Mouse (Mus musculus) gastrocnemius, postnatal 25 days (tissue): Measurements from ENCODE around the gene Psmb2. TPM values are rescaled to one million over a fixed set of nuclear protein-coding genes. Genes with fewer than 3 reads are reported as not detected.

Experiments
- DNase-seq: peaks from one replicate; pipeline ENCODE4 v3.0.0; 2022
- long read RNA-seq, 2 experiments: library from polyadenylated mRNA; stranded (forward); transcript quantifications; one replicate each; pipeline ENCODE4 v2.0.0; 2021
- total RNA-seq, 2 experiments: library from RNA; stranded (reverse); gene quantifications; 1 replicate in 1 of 2; 2 replicates in 1 of 2; pipeline ENCODE4 v1.2.3; 2021

The Psmb2 gene
- total RNA-seq: 10 to 100 TPM; 79.9 to 90.5 TPM
- long read RNA-seq, experiment 1, transcript Psmb2-201 (6 exons, 859 nt): major isoform, 283 of 297 reads
- long read RNA-seq, experiment 1, partial matches to known transcripts: 4 of 297 reads
- long read RNA-seq, experiment 1, other reads (novel, unspliced or antisense): 10 of 297 reads
- long read RNA-seq, experiment 2, transcript Psmb2-201 (6 exons, 859 nt): major isoform, 221 of 233 reads
- long read RNA-seq, experiment 2, partial matches to known transcripts: 8 of 233 reads
- long read RNA-seq, experiment 2, other reads (novel, unspliced or antisense): 3 of 233 reads

- DNase-seq: peak; percentile 96
Measured at GRCm38 (mm10) chr4:126677054-126678003, at the start of gene Psmb2. Gene Psmb2 (plus strand): TSS chr4:126677630.

DNA sequence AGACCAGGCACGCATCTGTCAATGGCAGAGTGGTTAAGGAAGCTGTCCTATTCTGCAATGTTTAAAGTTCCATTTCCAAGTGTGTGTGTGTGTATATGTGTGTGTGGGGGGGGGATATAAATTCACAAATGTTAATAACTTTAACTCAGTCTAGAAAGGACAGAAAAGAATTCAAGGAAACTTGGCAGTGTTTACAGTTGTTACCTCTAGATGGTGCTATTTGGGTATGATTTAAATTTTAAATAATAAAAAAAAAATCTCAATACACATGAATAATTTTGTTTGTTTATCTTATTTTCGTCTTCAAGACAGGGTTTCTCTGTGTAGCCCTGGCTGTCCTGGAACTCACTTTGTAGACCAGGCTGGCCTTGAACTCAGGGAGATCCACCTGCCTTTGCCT lies 45.5 kb upstream of the Psmb2 start:
- no peak for DNase-seq

DNA sequence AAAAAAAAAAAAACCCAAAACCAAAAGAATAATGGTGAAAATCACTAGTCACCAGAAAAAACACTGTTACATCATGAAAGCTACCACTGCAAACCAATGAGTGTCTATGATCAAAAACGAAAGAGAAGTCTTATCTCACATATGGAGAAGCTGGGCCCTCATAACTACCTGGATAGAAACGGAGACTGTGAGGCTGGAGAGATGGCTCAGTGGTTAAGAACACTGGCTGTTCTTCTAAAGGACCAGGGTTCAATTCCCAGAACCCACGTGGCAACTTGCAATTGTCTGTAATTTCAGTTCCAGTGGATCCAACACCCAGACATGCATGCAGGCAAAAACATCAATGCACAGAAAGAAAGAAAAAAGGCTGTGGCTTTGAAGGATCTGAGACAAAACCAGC lies 44.8 kb upstream of the Psmb2 start:
- DNase-seq: no peak

DNA sequence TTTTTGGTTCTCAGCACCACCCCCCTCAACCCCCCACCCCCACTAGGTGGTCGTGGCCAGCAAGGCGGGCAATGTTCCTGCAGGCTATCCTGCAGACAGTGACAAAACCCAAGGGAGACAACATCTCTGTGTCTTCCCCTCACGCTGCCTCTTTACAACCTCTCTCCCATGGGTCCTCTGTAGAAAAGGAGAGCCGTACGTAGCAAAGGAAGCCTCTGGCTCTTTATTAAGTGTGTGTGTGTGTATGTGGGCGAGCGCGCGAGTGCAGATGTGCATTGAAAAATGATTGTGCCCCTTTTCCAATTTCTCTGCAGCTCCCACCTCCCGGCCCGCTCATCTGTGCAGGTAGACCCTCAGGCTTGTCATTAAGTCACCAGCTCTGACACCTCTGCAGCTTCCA lies 41.1 kb upstream of the Psmb2 start:
- no peak for DNase-seq

DNA sequence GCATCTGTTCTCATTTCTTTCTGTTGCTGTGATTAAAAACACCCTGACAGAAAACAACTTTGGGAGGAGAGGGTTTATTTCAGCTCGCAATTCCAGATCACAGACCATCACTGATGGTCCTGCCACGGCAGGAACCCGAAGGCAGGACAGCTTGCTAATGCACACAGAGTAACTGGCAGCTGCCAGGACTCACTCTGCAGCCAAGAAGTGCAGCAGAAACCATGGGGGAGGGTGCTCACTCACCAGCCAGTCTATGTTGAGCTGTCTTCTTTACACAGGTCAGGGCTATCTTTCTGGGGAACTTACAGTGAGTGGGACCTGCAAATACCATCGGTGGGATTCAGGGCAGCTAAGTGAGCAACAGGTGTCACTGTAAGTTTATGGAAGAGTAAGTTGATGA lies 40.0 kb upstream of the Psmb2 start:
- no peak for DNase-seq

GRCm38 (mm10) chr4:126639339-126639738 lies 38.1 kb upstream of the Psmb2 start:
- DNase-seq: no peak

- DNase-seq: no peak
Measured at GRCm38 (mm10) chr4:126641901-126642300, 35.5 kb upstream of the Psmb2 start.

DNA sequence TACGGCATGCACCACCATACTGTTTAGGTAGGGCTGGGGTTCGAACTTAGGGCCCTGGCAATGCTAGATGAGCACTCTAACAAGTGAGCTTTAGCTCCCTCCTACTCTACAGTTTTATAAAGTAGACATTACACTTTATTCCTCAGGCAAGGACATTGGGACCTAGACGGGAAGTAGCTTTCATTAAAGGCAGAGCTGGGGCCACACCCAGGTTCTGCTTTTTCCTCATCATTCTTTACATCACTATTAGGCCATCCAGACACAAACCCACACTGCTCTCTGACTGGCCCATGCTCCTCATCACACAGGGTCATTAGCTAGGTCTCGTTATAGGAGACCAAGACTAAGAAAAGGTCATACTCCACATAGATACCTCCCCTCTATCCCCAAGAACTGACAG lies 33.6 kb upstream of the Psmb2 start:
- DNase-seq: no peak

DNA sequence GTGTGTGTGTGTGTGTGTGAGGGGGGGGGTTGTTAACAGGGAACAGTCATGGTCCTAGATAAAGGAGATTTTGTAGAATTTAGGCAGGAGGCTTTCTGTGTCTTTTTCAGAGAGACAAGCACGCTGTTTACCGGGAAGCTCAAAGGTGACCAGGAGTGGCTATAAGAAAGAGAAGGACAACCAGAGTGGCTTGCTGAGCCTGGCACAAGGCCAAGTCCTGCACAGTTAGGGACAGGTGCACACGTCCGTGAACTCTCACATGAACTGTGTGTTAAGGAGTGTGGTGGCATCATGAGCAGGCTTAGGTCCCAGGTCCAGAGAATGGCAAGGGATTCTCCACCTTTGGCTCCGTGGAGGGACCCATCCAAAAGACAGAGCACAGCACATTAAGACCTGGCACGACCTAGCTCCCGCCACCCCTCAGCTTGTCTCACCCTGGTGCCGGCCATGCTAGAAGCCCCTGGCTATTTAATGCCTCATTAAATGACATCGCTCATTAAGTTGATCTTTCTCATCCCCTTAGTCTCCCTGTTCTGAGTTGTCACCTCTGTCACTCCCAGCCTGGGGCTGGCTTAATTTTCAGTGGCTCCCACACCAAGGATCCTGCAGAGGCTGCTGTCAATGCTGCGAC lies 33.0 kb upstream of the Psmb2 start:
- DNase-seq: no peak

DNA sequence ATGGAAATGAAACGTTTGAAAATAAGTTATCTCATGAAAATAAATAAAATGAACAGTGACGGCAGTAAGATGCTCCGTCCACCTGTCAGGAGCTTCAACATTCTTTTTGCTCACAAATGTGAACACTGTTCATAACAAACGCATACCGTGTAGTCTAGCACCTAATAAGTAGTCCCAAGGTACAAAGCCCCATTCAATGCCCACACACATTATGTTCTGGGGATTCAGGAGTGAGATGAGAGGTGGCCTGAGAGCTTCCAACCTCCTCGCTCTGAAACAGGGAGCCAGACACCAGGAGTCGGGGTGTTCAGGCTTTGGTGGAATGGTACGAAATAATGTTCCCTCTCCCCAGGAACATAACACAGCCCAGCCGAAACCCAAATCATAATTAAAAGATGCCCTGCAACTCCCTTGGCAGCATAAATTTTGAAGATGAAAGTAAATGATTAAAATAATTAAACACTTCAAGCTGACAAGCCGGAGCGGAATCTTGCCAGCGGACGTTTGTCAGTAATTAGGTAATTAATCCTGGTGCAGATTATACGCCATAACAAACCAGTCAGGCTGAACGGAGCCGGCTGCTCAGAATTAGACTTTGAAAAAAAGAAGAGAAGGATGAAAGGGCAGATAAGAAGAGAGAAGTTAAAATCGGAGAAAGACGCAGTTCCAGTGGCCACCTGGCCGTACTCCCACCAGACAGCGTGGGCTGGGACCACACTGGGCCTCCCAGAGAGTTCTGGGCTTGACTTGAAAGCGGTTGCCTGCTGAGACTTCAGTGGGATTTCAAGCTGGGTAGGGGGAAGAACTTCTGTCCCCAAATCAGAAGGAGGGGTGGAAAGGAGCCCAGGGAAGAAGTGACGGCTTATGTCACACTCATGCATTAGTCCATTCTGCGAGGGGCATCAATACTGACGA lies 29.2 kb upstream of the Psmb2 start:
- DNase-seq: no peak

GRCm38 (mm10) chr4:126653148-126653547 lies 24.3 kb upstream of the Psmb2 start:
- DNase-seq: no peak

GRCm38 (mm10) chr4:126655356-126655755 lies 22.1 kb upstream of the Psmb2 start:
- no peak for DNase-seq

DNA sequence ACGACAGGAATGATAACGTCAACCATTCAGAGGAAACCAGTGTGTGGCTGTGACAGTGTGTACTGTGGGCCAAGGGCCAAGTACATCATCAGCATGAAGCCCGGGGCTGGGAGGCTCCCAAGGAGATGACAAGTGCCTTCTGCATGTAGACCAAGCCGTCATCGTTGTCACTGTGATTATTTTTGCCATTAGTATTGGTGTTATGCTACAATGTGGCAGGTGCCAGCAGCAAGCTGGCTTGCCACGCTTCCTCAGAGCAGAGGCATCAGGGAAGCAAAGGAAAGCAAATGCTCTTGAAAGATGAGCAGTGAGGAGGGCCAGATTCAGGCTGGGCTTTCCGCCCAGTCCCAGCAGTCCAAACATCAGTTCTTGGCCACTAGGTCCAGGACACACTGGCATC lies 16.2 kb upstream of the Psmb2 start:
- no peak for DNase-seq

GRCm38 (mm10) chr4:126667075-126667474 lies 10.4 kb upstream of the Psmb2 start:
- DNase-seq: no peak

DNA sequence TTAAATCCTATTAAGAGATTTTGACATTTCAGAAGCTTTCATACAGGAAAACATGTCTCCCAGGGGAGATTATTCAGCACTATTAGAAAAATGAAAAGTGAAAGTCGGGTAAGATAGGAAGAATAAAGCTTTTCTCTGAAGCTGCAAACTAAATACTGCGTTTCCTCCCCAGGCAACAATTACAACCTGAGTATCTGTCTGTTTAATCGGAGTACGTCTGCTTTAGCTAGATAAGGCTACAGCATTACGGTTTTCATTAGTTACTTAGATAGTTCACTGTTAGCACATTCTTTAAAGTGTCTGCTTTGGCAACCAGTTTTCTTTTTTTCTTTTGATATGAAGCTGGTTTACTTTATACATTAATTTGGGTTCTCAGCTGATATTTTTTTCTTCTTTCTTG lies 4.9 kb downstream of the Psmb2 start:
- DNase-seq: no peak

DNA sequence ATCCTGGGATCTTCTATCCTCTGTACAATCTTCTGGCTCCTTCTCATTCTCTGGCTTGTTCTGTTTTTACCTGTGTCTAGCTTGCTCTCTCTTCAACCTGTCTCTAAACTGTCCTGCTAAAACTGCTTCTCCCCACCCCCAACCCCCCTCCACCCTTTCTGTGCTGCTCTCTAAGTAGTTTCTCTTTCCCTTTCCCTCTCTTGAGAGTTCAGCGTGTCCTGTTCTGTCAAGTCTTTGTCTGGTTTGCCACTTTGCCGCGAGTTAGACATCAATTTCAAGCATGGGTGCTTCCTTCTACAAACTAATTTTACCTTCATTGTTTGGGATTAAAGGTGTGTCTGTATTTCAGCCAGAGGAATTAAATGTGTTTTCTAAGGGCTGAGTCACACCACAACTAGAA lies 5.7 kb downstream of the Psmb2 start:
- DNase-seq: no peak

DNA sequence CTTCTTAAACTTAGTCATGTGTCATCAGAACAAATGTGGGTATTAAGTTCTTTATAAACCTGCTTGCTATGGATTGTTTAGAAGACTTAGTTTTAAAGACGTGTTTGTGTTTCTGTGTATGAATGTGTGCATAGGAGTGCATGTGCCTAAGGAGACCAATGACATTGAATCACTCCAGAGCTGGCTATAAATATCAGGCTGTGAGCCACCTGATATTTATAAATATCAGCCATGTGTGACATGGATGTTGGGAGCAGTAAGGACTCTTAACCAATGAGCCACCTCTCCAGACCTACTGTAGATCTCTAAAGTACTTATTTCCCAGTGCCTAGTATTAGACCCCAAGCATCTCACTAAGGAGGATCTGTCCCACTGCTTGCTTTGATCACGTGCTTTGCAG lies 12.0 kb downstream of the Psmb2 start:
- no peak for DNase-seq

DNA sequence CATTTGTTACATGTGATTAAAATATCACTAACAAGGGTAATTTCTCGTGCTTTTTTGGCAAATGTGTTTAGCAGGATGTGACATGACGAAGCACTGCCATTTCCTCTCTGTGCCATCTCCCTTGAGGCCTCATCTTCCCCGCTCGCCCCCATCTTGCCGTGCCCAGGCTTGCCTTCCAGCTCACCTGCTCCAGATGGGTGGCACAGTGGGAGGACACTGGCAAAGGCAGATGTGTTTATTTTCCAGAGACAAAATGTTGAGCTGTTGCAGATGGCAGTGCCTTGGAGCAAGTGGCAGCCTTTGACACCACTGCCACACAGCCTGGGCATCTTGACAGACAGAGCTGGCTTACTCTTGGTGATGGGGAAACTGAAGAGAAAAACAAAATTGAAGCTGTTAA lies 15.6 kb downstream of the Psmb2 start:
- DNase-seq: no peak

GRCm38 (mm10) chr4:126696908-126697307 lies 19.5 kb downstream of the Psmb2 start:
- no peak for DNase-seq

GRCm38 (mm10) chr4:126706630-126707438 lies 29.4 kb downstream of the Psmb2 start:
- DNase-seq: no peak

GRCm38 (mm10) chr4:126707439-126707826 lies 30.0 kb downstream of the Psmb2 start:
- no peak for DNase-seq
